Mouse (Mus musculus): ENCODE data around the gene Mga.
A peak's percentile ranks its signal among the peaks of the same experiment; 100 is the strongest.

Gene Mga

DNA sequence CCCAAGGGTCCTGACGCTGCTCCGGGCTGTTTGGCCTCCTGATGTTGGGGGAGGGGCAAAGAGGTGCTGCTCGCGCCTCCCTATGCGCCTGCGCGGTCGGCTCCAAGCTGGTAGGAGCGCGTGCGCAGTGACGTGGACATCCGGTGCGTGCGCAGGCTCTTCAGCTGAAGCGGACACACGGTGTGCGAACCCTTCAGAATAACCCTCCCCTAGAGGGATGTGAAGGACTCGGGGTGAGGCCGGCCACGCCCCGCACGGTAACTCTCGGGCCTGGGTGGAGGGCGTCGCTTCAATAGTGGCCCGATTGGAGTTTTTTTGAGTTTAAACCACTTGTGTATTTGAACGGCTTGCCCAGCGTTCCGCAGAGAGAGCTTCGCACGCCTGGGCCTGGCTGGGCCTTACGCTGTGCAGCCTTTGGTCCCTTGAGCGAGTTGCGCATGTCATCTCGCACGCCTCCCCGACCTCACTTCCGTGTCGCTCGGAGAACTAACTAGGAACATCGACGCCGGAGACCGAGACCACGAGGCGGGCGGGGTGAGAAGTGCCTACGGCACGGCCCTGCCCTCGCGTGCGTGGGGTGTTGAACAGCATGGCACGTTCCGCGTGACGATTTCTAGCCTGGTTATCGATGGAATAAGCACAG lies at the start of gene Mga:
Mga (plus strand) TSS at position 139 of the 643 bp plus-strand sequence.
- DNase-seq: peak; percentile 93

DNA sequence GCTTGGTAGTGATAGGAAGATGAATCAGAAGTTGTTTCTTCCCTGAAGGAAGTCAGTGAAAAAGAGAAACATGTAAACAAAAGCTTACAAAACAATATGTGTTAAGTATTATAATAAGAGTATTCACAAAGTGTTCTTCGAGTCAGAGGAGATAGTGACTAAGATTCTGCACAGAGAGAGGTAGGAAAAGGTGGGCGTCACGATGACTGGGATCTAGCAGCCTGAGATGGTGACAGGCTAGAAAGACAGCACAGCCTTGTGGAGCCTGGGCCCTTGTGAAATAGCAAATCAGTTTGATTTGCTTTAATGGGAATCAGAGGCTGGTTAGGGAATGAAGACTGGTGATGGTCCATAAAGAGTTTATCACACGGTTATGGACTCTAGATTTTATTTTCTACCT lies 43.2 kb upstream of the Mga start:
- DNase-seq: no peak

DNA sequence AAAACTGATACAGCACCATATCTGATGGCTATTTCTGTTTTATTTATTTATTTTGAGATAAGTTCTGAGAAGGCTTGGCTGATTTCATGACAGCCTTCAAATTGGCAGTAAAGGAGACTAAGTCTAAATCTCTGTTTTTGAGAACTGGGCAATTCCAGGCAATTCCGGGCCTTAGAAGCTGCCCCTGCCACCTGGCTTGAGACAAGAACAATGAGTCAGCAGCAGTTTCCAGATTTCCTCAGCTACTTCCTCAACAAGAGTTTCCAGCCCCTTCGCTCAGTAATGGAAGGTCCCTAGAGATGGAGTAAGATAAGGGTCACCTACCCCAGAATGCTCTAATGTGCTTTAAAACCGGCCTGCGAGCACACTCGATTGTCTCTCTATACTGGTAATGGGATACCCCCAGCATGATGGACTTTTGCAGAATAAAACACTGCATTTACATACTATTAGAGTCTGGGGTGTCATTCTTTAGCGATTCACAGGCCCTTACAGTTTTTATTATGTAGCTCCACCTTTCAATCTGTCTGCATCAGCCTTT lies 41.6 kb upstream of the Mga start:
- no peak for DNase-seq

DNA sequence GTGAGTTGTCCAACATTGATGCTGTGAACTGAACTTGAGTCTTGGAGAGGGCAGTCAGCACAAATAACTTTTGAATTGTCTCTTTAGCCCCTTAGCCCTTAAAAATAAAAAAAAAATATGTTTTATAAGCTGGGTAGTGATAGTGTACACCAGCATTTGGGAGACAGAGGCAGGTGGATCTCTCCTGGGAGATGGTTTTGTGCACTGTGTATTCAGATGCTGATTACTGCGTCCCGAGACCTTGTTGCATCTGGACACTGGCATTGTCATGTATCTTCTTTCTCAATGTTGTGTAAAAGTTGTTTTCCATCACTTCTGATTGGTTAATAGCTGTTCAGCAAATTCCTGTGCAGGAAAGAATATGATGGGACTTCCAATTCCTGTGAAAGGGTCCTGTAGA lies 39.7 kb upstream of the Mga start:
- DNase-seq: no peak

DNA sequence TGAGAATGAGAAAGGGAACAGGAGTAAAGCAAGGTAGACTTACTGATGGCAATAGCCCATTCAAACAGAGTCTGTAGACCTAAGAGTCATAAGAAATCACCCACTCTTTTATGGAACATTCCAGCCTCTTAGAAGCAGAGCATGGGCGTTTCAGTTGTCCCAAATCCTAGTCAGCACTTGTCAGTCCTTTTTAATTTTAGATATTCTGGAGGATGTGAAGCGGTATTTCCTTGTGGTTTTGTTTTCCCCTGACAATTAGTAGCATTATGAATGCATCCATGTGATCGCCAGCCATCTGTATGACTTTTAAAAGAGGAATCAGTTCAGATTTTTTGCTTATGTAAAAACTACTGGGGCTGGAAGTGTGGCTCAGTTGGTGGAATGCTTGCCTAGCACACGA lies 32.5 kb upstream of the Mga start:
- DNase-seq: no peak

DNA sequence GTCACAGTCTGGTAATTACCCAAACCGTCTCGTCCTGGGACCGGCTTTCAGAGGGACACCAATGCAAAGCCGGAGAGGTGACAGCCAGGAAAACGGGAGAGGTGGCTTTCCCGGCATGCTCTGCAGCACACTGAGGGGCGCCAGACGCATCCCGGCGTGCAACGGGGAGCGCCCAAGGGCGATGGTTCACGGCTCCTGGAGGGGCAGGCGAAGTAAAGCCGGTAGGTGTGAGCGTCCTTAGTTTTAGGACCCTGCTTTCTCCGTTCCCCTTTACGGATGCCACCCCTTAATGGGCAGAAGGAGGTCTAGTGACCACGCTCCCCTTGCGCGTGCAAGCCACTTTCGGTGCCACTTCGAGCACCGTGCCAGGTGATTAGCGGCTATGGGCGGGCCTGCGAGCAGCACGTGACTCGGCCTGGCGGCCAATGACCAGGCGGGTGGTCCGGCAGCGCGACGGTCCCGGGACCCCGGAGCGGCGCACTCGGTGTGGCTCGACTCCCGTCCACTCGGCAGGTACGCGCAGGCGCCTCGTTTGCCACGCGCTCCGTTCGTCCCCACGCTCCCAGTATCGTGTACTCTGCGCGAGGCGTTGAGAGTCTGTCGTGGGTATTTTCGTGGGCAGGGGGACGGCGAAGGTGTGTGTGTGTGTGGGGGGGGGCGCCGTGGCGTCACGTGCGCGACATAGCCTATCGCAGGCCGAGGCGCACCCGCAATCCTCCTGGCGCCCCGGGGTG lies 24.5 kb upstream of the Mga start:
- peak; percentile 79 for DNase-seq

DNA sequence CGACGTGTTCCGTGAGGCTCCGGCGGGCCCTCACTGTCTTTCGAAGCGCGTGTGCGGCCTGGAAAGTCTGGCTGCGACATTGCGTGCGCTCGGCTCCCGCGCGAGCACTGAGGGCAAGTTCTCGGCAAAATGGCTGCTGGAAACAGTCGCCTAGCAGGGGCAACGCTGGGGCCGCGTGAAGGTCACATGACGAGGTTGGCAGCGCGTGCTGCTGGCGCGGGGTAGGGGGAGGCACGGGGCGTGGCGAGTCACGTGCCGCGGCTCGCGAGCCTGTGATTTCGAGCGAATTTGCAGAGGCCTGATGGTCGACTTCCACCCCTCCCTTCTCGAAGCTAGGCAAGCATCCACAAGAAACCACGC lies 23.9 kb upstream of the Mga start:
- peak; percentile 88 for DNase-seq

DNA sequence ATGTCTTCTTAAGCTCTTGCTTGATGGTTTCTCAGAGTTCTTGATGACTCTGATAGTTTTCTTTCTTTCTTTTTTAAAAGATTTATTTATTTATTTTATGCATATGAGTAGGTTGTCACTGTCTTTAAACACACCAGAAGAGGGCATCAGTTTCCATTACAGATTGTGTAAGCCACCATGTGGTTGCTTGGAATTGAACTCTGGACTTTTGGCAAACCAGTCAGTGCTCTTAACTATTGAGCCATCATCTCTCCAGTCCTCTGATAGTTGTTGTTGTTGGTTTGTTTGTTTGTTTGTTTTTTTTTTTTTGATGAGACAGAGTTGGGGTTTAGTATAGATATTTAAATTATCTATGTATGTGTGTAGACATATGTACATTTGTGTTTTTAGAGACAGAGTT lies 21.0 kb upstream of the Mga start:
- no peak for DNase-seq

GRCm38 (mm10) chr2:119887201-119887600 lies 9.8 kb upstream of the Mga start:
- no peak for DNase-seq

DNA sequence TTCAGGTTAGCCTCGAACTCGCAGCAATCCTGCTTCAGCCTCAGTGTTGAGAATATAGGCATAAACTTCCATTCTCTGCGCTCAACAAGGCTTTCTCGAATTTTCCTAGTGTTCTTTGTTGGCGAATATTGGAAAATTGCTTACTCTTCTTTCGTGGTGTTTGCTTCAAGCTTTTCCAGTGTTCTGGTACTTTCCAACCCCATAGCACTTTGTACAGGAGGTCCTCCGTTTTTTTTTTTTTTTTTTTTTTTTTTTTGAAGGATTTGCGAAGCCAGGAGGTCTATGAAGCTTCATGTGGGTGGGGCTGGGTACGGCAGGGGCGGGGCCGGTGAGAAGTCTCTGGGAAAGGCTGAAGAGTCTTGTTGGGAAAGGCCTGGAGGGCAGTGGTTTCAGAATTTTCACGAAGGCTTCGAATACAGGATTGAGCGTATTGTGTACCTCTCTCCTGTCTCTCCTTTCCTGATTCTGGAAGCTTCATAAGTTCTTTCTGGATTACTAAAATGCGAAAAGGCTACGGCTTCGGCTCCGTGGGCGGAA lies 407 bp upstream of the Mga start:
- DNase-seq: no peak

DNA sequence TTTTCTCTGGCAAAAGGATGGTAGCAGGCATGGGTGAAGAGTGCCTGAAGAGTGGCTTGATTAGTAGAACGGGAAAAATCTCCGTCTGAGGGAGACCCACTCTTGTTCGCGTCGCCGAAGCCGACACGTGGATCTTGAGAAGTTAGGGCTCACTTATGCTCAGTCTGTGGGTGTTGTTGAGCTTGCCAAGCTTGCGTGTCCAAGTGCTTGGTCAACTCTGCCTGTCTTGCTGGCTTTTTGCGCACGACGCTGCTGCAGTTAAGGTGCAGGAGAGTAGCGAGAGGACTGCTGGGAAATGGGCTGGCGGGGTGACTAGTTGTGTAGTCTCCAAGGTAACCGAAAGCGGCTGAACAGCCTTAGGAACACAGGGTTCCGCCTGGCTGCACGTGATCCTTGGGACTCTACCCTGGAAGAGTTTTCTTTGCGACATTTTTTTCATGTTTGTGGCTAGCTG lies 1.1 kb downstream of the Mga start:
- DNase-seq: peak; percentile 46

DNA sequence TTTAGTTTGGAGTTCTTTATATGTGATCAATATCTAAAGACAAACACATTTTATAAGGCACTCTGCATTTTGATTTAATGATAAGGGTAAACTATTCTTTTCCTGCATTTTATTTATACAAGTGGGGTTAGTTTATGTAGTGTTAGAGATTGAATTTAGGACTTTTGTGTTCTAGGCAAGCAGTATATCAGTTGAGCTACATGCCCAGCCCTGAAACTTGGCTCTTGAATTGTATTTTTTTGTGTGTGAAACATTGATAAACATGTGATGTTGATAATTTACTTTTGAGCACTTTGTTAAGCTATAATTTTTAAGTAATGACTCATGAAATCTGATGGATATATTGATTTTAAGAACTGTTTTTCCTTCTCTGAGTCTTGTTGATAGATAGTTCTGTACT lies 19.0 kb downstream of the Mga start:
- DNase-seq: no peak

GRCm38 (mm10) chr2:119917631-119918369 lies 20.8 kb downstream of the Mga start:
- DNase-seq: no peak

GRCm38 (mm10) chr2:119970571-119970970 lies 73.5 kb downstream of the Mga start:
- DNase-seq: no peak

DNA sequence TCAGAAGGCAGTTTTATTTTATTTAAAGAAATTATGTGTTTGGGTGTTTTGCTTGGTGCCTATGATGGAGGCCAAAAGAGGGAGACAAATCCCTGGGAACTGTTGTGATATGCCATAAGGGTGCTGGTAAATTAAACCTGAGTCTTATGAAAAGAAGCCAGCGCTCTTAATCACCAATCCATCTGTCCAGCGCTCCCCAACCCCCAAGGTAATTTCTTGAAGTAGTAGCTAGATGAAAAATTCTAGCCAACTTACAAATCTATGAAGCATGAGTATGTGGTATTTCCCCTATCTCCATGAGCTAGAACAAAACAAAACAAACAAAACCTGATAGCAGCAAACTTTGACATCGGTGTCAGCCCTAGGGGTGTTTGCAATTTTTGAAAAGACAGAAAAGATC lies 74.3 kb downstream of the Mga start:
- DNase-seq: no peak

DNA sequence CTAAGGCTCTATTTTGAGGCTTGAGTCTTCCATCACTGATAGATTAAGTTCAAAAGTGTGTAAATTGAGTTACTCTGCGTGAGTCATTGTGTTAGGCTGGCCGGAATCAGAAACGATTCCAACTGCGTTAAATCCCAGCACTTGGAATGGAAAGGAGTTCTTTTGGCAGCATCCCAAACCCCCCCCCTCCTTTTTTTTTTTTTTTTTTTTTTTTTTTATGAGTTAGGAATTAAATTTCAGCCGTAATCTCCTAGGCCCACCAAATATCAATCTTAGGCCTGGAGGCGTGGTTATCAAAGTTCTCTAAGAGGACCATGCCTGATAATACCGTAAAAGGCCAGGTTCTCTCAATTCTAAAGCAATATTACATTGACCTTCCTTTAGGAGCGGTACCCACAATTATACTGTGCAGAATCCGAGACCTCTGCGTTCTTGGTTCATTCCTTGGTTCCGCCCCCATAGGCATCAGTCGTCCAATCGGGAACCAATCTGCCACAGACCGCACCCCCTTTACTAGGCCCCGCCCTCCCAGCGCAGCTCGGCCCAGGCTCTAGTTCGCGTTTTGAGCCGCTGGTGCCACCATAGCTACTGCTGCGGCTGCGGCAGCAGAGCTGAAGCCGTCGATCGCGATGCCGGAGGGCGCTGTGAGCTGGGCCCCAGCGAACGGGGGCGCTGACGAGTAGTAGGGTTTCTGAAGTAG lies 75.0 kb downstream of the Mga start:
- peak; percentile 98 for DNase-seq

- no peak for DNase-seq
Observed at GRCm38 (mm10) chr2:119972537-119972879, 75.5 kb downstream of the Mga start, which contains the start of gene Mapkbp1. Mapkbp1 (plus strand) TSS chr2:119972699.

DNA sequence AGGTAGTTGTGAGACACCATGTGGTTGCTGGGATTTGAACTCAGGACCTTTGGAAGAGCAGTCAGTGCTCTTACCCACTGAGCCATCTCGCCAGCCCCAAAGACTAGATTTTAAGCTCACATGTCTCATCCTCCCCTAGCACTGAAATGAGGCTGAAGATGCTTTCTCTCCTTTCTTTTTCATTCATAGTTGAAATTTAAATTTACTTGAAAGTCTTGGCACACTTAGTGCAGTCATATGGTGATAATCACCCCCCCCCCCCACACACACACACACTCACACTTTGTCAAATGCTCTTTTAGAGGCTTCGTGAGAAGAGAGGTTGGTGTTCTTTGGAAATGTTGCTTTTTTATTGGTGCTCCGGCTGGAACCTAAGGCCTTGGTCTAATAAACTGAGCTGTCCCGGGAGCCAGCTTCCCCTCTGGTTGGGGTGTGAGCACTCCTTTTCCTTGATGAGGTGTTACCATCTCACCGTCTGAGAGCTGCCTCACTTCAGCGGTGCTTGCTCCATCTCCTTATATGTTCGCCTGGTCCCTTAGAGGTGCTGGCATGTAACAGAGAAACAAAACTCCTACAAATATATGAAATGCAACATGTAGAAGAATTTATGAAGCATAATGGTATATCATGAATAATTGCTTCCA lies 83.4 kb downstream of the Mga start:
- no peak for DNase-seq

GRCm38 (mm10) chr2:119981631-119982030 lies 84.6 kb downstream of the Mga start:
- no peak for DNase-seq

- DNase-seq: no peak
Observed at GRCm38 (mm10) chr2:119985871-119986270, 88.8 kb downstream of the Mga start.

DNA sequence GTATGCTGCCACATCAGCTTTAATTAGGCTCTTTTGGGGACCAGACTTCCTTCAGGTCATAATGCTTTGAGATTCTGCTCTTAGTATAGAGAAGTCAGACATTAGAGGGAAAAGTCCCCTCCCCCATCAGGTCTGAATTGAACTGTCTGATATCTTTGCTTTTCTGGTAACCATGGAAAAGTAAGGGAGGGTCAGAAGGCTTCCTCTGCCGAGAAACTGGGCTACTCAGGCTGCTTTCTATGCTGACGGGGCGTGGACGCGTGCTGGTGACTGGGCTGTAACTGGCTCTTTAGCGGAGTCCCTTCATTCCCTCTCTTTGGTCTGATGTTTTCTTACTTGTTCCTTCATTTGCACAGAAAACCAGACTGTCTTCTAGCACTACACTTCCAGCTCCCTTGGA lies 89.3 kb downstream of the Mga start:
- no peak for DNase-seq

- DNase-seq: no peak
Observed at GRCm38 (mm10) chr2:119987441-119987840, 90.4 kb downstream of the Mga start.
